Mouse (Mus musculus): ENCODE measurements around the gene Prr23a3. TPM values are rescaled to one million over a fixed set of nuclear protein-coding genes. Genes with fewer than 3 reads are reported as not detected.

Gene Prr23a3
- not detected in 2 replicates for polyA plus RNA-seq (2014; fragmentation: Nextera tagmentation; extraction: Ambion mirVana)

DNA sequence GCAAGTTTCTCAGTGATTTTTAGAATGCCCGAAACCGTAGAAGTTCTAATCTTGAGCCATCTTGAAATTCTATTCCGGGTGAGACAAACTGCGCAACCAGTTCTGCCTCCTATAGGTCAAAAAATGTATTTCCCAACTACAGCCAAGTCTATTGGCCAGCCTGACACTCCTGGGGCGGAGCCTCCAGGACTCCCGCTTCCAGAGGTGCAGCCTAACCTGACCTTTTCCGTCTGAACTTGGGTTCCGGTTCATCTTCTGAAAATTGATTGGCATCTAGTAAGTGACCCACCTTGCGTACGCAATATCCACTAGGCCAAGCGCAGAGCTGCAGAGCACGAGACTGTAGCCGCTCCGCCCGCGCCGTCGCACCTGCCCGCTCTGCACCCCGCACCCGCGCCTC, at the start of gene Prr23a3:
TSS of gene Prr23a3 (plus strand) at position 197 of the 400 bp plus-strand sequence.
- Histone ChIP-seq H3K9me3 (ENCODE audit: control insufficient read depth, low read length) (no peaks in the 10 kb centered on the region), H3K4me2 (replicated peaks; ENCODE audit: low read depth, low read length) (no peak within 1 kb of the TSS), H3K4me3 (ENCODE audit: low read depth, low read length) (no peak within 1 kb of the TSS), H3K4me1 (replicated peaks; ENCODE audit: control insufficient read depth, insufficient read depth, low read length) (no peaks in the 10 kb centered on the region), H3K27me3 (ENCODE audit: control insufficient read depth, insufficient read depth, low read length) (no peaks in the 10 kb centered on the region), H3K36me3 (ENCODE audit: control insufficient read depth, insufficient read depth, low read length) (no peaks in the 10 kb centered on the region), H3K27ac (ENCODE audit: low read depth, low read length) (no peak within 1 kb of the TSS), H3K9ac (ENCODE audit: low read depth, low read length) (no peak within 1 kb of the TSS)
- 61% methylated on average over 22 of the region's 22 CpGs for WGBS
- no peak for ATAC-seq (ENCODE audit: low FRiP score)
- DNase-seq (ENCODE audit: low spot score), result no peak

DNA sequence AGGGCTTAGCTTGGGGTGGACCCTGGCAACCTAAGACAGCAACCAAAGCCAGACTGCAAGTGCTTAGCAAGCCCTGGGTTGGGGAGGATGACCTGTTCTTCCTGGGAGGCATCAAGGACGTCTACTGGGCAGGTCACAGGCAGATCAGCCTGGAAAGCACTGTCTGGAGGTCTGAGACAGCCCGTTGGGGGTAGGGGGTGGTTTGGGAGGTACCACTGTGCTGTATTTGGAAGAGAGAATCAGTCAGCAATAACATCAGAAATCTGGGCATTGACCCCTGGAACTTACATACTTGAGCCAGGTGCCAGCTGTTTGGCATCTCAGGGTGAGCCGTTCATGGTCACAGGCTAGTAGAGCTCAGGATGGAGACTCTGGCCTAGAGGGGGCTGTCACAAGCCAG, 48.5 kb upstream of the Prr23a3 start:
- Histone ChIP-seq H3K9ac (ENCODE audit: low read depth, low read length) (no peak overlapping the region), H3K4me1 (replicated peaks; ENCODE audit: control insufficient read depth, insufficient read depth, low read length) (no peaks in the 10 kb centered on the region), H3K9me3 (ENCODE audit: control insufficient read depth, low read length) (no peaks in the 10 kb centered on the region), H3K36me3 (ENCODE audit: control insufficient read depth, insufficient read depth, low read length) (no peaks in the 10 kb centered on the region), H3K27ac (ENCODE audit: low read depth, low read length) (no peak overlapping the region), H3K27me3 (ENCODE audit: control insufficient read depth, insufficient read depth, low read length) (no peaks in the 10 kb centered on the region), H3K4me2 (replicated peaks; ENCODE audit: low read depth, low read length) (no peak overlapping the region), H3K4me3 (ENCODE audit: low read depth, low read length) (no peak overlapping the region)
- 81% methylated on average over 3 of the region's 3 CpGs for WGBS
- ATAC-seq (ENCODE audit: low FRiP score) (no peak), DNase-seq (ENCODE audit: low spot score) (no peak)

DNA sequence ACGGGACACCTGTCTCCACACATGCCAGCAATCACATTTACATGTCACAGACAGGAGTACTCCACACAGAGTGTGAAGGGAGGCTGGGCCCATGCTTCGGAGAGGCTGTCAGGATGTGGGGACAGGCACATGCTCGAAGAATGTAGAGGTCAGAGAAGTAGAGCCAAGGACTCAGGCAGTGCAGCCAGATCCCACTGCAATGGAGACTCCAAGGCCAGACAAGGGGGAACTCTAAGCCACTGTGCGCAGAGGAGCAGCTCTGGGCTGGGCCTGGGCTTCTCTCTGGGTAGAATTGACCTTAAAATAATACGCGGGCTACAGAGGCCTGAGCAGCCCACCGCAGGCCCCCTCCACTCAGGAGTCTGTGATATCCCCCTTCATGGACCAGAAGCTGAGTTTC, 47.0 kb upstream of the Prr23a3 start:
- no peaks in the 10 kb centered on the region for H3K4me1 ChIP-seq (replicated peaks; ENCODE audit: control insufficient read depth, insufficient read depth, low read length)
- ATAC-seq (ENCODE audit: low FRiP score) (no peak), DNase-seq (ENCODE audit: low spot score) (no peak)
- H3K36me3 ChIP-seq (ENCODE audit: control insufficient read depth, insufficient read depth, low read length), result no peaks in the 10 kb centered on the region
- H3K4me2 ChIP-seq (replicated peaks; ENCODE audit: low read depth, low read length), result no peak overlapping the region
- no peaks in the 10 kb centered on the region for H3K9me3 ChIP-seq (ENCODE audit: control insufficient read depth, low read length)
- no peaks in the 10 kb centered on the region for H3K27me3 ChIP-seq (ENCODE audit: control insufficient read depth, insufficient read depth, low read length)
- WGBS, result 78% methylated on average over 7 of the region's 7 CpGs
- no peak overlapping the region for H3K27ac ChIP-seq (ENCODE audit: low read depth, low read length)
- no peak overlapping the region for H3K9ac ChIP-seq (ENCODE audit: low read depth, low read length)
- no peak overlapping the region for H3K4me3 ChIP-seq (ENCODE audit: low read depth, low read length)

DNA sequence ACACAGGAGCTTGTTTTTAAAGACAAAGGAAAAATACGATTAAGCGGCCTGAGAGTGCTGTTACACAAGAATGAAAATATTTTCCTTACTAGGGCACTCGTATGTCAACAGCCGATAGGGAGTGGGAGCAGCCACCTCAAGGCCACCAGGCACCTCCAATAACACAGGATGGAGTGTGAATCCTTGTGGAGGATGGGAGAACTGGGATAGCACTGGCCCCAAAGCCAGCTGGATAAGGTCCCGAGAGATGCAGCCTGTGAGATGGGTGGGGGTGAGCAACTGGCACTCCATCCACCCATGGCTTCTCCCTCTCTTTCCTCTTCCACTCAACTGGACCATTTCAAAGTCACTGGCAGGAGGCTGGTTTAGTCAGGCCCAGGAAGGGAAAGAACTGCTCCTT, 45.6 kb upstream of the Prr23a3 start:
- Histone ChIP-seq H3K9me3 (ENCODE audit: control insufficient read depth, low read length) (no peaks in the 10 kb centered on the region), H3K27me3 (ENCODE audit: control insufficient read depth, insufficient read depth, low read length) (no peaks in the 10 kb centered on the region), H3K36me3 (ENCODE audit: control insufficient read depth, insufficient read depth, low read length) (no peaks in the 10 kb centered on the region), H3K27ac (ENCODE audit: low read depth, low read length) (no peak overlapping the region), H3K4me2 (replicated peaks; ENCODE audit: low read depth, low read length) (no peak overlapping the region), H3K4me1 (replicated peaks; ENCODE audit: control insufficient read depth, insufficient read depth, low read length) (no peaks in the 10 kb centered on the region), H3K9ac (ENCODE audit: low read depth, low read length) (no peak overlapping the region), H3K4me3 (ENCODE audit: low read depth, low read length) (no peak overlapping the region)
- 73% methylated on average over 5 of the region's 5 CpGs for WGBS
- no peak for DNase-seq (ENCODE audit: low spot score)
- no peak for ATAC-seq (ENCODE audit: low FRiP score)

DNA sequence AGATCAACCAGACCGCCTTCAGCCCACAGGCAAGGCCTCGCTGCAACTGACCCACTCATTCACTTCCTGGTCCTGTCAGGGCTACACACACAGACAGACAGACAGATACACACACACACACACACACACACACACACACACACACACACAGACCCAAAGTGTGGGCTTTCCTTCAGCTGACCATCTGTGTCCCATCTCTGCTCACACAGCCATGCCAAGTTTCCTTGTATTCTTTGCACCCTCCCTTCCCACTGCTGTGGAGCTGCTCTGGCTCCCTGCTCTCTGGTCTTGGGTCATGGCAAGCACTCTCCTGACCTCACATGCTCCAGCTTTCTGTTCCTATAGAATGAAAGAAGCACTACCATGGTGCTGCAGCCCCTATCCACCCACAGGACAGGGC, 45.1 kb upstream of the Prr23a3 start:
- WGBS, result 70% methylated on average over 2 of the region's 2 CpGs

DNA sequence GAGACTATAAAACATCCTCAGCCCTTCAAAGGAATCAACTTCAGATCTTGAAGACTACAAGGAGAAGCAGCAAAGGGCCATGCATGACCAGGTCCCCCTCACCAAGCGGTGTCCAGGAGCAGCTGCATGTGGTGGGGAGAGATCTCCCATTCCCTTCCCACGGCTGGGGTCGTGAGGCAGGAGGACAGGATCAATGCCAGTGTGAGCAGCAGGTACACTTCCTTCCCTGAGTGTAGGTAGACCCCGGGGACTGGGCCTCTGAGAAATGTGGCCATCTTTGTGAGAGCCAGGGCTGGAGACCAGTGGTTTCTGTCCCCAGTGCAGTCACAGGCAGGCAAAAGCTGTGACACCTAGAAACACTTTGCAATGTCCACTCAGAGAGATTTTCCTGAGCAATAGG, 44.1 kb upstream of the Prr23a3 start:
- Histone ChIP-seq H3K36me3 (ENCODE audit: control insufficient read depth, insufficient read depth, low read length) (no peaks in the 10 kb centered on the region), H3K4me3 (ENCODE audit: low read depth, low read length) (no peak overlapping the region), H3K27me3 (ENCODE audit: control insufficient read depth, insufficient read depth, low read length) (no peaks in the 10 kb centered on the region), H3K4me2 (replicated peaks; ENCODE audit: low read depth, low read length) (no peak overlapping the region), H3K9ac (ENCODE audit: low read depth, low read length) (no peak overlapping the region), H3K27ac (ENCODE audit: low read depth, low read length) (no peak overlapping the region), H3K4me1 (replicated peaks; ENCODE audit: control insufficient read depth, insufficient read depth, low read length) (no peaks in the 10 kb centered on the region), H3K9me3 (ENCODE audit: control insufficient read depth, low read length) (no peaks in the 10 kb centered on the region)
- WGBS, result 86% methylated on average over 4 of the region's 4 CpGs
- no peak for DNase-seq (ENCODE audit: low spot score)
- no peak for ATAC-seq (ENCODE audit: low FRiP score)

More for the DNA sequence above, 45.1 kb upstream of the Prr23a3 start:
- H3K4me3 ChIP-seq (ENCODE audit: low read depth, low read length), result no peak overlapping the region
- H3K4me2 ChIP-seq (replicated peaks; ENCODE audit: low read depth, low read length), result no peak overlapping the region
- ATAC-seq (ENCODE audit: low FRiP score) (no peak), DNase-seq (ENCODE audit: low spot score) (no peak)
- no peaks in the 10 kb centered on the region for H3K36me3 ChIP-seq (ENCODE audit: control insufficient read depth, insufficient read depth, low read length)
- no peak overlapping the region for H3K9ac ChIP-seq (ENCODE audit: low read depth, low read length)
- no peaks in the 10 kb centered on the region for H3K9me3 ChIP-seq (ENCODE audit: control insufficient read depth, low read length)
- H3K27ac ChIP-seq (ENCODE audit: low read depth, low read length), result no peak overlapping the region
- H3K4me1 ChIP-seq (replicated peaks; ENCODE audit: control insufficient read depth, insufficient read depth, low read length), result no peaks in the 10 kb centered on the region
- H3K27me3 ChIP-seq (ENCODE audit: control insufficient read depth, insufficient read depth, low read length), result no peaks in the 10 kb centered on the region

DNA sequence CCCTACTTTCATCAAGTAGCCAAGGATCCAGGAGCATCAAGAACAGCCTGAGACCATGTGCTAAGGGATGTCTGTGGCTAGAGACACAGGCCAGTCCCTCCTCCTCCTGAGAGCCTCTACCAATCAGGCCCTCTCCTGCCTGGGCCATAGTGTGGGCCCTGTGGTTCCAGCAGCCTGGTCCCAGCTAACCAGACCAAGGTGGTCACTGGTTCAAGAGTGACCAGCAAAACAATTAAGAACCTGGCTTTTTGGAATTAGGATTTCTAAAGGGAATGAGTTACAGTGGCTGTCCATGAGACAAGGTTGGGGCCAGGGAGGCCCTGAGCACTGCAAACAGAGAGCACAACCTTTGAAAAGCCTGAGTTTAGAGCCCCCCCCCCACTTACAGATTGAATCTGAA, 43.5 kb upstream of the Prr23a3 start:
- ATAC-seq (ENCODE audit: low FRiP score) (no peak), DNase-seq (ENCODE audit: low spot score) (no peak)
- H3K27ac ChIP-seq (ENCODE audit: low read depth, low read length), result no peak overlapping the region

DNA sequence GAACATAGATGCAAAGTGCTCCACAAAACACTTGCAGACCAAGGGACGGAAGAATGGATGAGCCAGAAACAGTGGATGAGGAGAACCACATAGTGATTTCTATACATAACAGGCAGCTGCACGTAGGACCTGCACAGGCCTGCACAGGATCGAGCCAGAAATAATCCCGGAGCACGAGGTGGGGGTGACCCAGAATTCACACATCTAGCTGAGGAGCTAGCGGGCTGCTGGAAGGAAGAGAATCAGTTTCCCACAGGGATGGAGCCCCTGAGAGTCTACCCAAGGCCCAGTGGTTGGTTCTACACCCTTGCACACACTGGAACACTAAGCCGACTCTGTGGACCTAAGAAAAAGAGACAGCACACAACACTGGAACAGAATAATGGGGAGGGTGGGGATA, 40.8 kb upstream of the Prr23a3 start:
- ATAC-seq (ENCODE audit: low FRiP score), result no peak
- no peak for DNase-seq (ENCODE audit: low spot score)
- Histone ChIP-seq H3K36me3 (ENCODE audit: control insufficient read depth, insufficient read depth, low read length) (no peaks in the 10 kb centered on the region), H3K9me3 (ENCODE audit: control insufficient read depth, low read length) (no peaks in the 10 kb centered on the region), H3K27me3 (ENCODE audit: control insufficient read depth, insufficient read depth, low read length) (no peaks in the 10 kb centered on the region), H3K4me3 (ENCODE audit: low read depth, low read length) (no peak overlapping the region), H3K9ac (ENCODE audit: low read depth, low read length) (no peak overlapping the region), H3K4me2 (replicated peaks; ENCODE audit: low read depth, low read length) (no peak overlapping the region), H3K27ac (ENCODE audit: low read depth, low read length) (no peak overlapping the region), H3K4me1 (replicated peaks; ENCODE audit: control insufficient read depth, insufficient read depth, low read length) (no peaks in the 10 kb centered on the region)
- WGBS, result 89% methylated on average over 7 of the region's 7 CpGs

More for the DNA sequence above, 43.5 kb upstream of the Prr23a3 start:
- H3K4me3 ChIP-seq (ENCODE audit: low read depth, low read length), result no peak overlapping the region
- no peaks in the 10 kb centered on the region for H3K9me3 ChIP-seq (ENCODE audit: control insufficient read depth, low read length)
- no peaks in the 10 kb centered on the region for H3K4me1 ChIP-seq (replicated peaks; ENCODE audit: control insufficient read depth, insufficient read depth, low read length)
- no peaks in the 10 kb centered on the region for H3K36me3 ChIP-seq (ENCODE audit: control insufficient read depth, insufficient read depth, low read length)
- H3K9ac ChIP-seq (ENCODE audit: low read depth, low read length), result no peak overlapping the region
- no peaks in the 10 kb centered on the region for H3K27me3 ChIP-seq (ENCODE audit: control insufficient read depth, insufficient read depth, low read length)
- H3K4me2 ChIP-seq (replicated peaks; ENCODE audit: low read depth, low read length), result no peak overlapping the region

DNA sequence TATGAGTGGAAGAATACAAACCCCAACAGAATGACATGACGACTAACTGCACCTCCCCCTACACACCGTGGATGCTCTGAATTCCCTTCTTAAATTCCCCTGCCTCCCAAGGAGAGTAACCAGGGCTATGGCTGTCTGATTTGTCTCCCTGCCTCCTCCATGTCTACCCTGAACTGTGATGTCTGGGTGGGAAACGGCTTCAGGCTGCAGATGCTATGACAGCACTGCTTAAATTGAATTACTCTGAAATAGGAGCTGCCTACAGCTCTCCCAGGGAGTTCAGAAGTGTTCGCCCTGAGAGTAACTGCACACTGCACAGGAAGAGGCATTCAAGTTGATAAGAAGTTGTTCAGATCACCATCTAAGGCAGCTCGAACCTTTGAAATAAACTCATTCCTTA, 35.1 kb upstream of the Prr23a3 start:
- no peak for ATAC-seq (ENCODE audit: low FRiP score)
- no peak for DNase-seq (ENCODE audit: low spot score)

More for the DNA sequence above, 35.1 kb upstream of the Prr23a3 start:
- 51% methylated on average over 5 of the region's 5 CpGs for WGBS
- Histone ChIP-seq H3K4me3 (ENCODE audit: low read depth, low read length) (no peak overlapping the region), H3K4me1 (replicated peaks; ENCODE audit: control insufficient read depth, insufficient read depth, low read length) (no peaks in the 10 kb centered on the region), H3K36me3 (ENCODE audit: control insufficient read depth, insufficient read depth, low read length) (no peaks in the 10 kb centered on the region), H3K27me3 (ENCODE audit: control insufficient read depth, insufficient read depth, low read length) (no peaks in the 10 kb centered on the region), H3K4me2 (replicated peaks; ENCODE audit: low read depth, low read length) (no peak overlapping the region), H3K27ac (ENCODE audit: low read depth, low read length) (no peak overlapping the region), H3K9me3 (ENCODE audit: control insufficient read depth, low read length) (no peaks in the 10 kb centered on the region), H3K9ac (ENCODE audit: low read depth, low read length) (no peak overlapping the region)

Data from hindbrain, embryonic 11.5 days (tissue).